Mouse (Mus musculus) G1E (cell line): ENCODE measurements around the gene Ifi205. TPM values are rescaled to one million over a fixed set of nuclear protein-coding genes. Genes with fewer than 3 reads are reported as not detected.
"Not testable (repeated sequence)": the region's sequence is repeated elsewhere in the genome, so short reads cannot be mapped to it uniquely, and the experiment has no call there.

ENCODE experiments used
- ATAC-seq: 2 replicates; pipeline ENCODE4 v1.8.0; 2016; ENCODE audit warnings: mild to moderate bottlenecking; ENCODE audit not compliant: insufficient number of reproducible peaks, poor library complexity, low FRiP score, severe bottlenecking; ENCODE audit errors: extremely low read depth
- DNase-seq: peaks from one replicate; pipeline ENCODE4 v3.0.0; 2012; ENCODE audit warnings: low spot score
- H3K27me3 ChIP-seq: 2 replicates; pipeline ENCODE4 v1.6.1; 2012; ENCODE audit warnings: mild to moderate bottlenecking, low read length, inconsistent platforms; ENCODE audit not compliant: insufficient read depth
- H3K36me3 ChIP-seq: replicated peaks from 2 replicates; pipeline ENCODE3; 2012; ENCODE audit warnings: mild to moderate bottlenecking, inconsistent platforms
- H3K4me1 ChIP-seq: 2 replicates; pipeline ENCODE4 v1.6.1; 2012; ENCODE audit warnings: low read depth, low read length, inconsistent platforms, mixed read lengths; ENCODE audit not compliant: insufficient read depth
- H3K4me3 ChIP-seq: 2 replicates; pipeline ENCODE4 v1.5.1; 2012; ENCODE audit warnings: low read depth, mild to moderate bottlenecking, inconsistent platforms, low read length, moderate library complexity, mixed read lengths
- H3K9me3 ChIP-seq: replicated peaks from 2 replicates; pipeline ENCODE4 v1.6.1; 2012; ENCODE audit warnings: inconsistent platforms
- CTCF ChIP-seq: IDR thresholded peaks from 2 replicates; pipeline ENCODE4 v1.5.1; 2012; ENCODE audit warnings: low read depth, low read length, inconsistent platforms, mixed read lengths
- GATA1 ChIP-seq: IDR thresholded peaks from 2 replicates; pipeline ENCODE4 v1.6.1; 2012; ENCODE audit warnings: borderline replicate concordance, low read length, inconsistent platforms, mixed read lengths
- GATA2 ChIP-seq: IDR thresholded peaks from 2 replicates; pipeline ENCODE4 v1.6.1; 2012; ENCODE audit warnings: low read depth, low read length, inconsistent platforms, borderline replicate concordance
- POLR2AphosphoS5 ChIP-seq: IDR thresholded peaks from 2 replicates; pipeline ENCODE4 v1.6.1; 2012; ENCODE audit warnings: low read depth, low read length, inconsistent platforms; ENCODE audit not compliant: insufficient replicate concordance
- TAL1 ChIP-seq: conservative IDR thresholded peaks from 2 replicates; pipeline ENCODE4 v1.6.1; 2012; ENCODE audit warnings: low read depth, low read length, inconsistent platforms, mixed read lengths
- polyA plus RNA-seq: library from polyadenylated mRNA; stranded (reverse); fragments of >175 nt; gene quantifications from 2 replicates; pipeline ENCODE4 v1.2.3, GENCODE M21; 2012
- total RNA-seq, 2 experiments: library from RNA; stranded (forward) in 1 of 2; stranded (reverse) in 1 of 2; fragments of 200-1000 nt in 1 of 2; fragments of >200 nt in 1 of 2; fragmentation: Nextera tagmentation in 1 of 2; gene quantifications; 2 replicates each; pipeline ENCODE4 v1.2.3; 2014 to 2017

Ifi205 gene
- total and polyA plus RNA-seq, 3 experiments: 0.22 TPM; not detected in 2

- Histone ChIP-seq H3K4me3 (no peak overlapping the region), H3K27me3 (no peaks in the 10 kb centered on the region), H3K4me1 (no peaks in the 10 kb centered on the region), H3K9me3 (peaks cover 6% of the 10 kb centered on the region), H3K36me3 (no peaks in the 10 kb centered on the region)
- DNase-seq: no peak
- ATAC-seq: no peak
- TF ChIP-seq POLR2AphosphoS5 (no peak), GATA2 (no peak), TAL1 (no peak), GATA1 (no peak), CTCF (no peak)
These were observed 18.9 kb upstream of the Ifi205 start for GRCm38 (mm10) chr1:174050532-174050931.

GRCm38 (mm10) chr1:174049357-174049756, 17.7 kb upstream of the Ifi205 start:
- H3K4me1 ChIP-seq, H3K36me3 ChIP-seq, H3K27me3 ChIP-seq, H3K9me3 ChIP-seq, ATAC-seq, H3K4me3 ChIP-seq, DNase-seq: not testable (repeated sequence)

GRCm38 (mm10) chr1:174048893-174049292, 17.3 kb upstream of the Ifi205 start, which contains the start of gene Olfr432:
Gene Olfr432 (plus strand): TSS chr1:174049205.
- no peak for TF ChIP-seq TAL1
- no peak for TF ChIP-seq POLR2AphosphoS5
- TF ChIP-seq CTCF: no peak
- no peak for TF ChIP-seq GATA1
- no peak for TF ChIP-seq GATA2
- no peaks in the 10 kb centered on the region for H3K36me3 ChIP-seq

GRCm38 (mm10) chr1:174048227-174048626, 16.6 kb upstream of the Ifi205 start:
- not testable (repeated sequence) for H3K9me3 ChIP-seq, H3K4me3 ChIP-seq, H3K27me3 ChIP-seq, H3K4me1 ChIP-seq, DNase-seq, H3K36me3 ChIP-seq, ATAC-seq

More at GRCm38 (mm10) chr1:174048893-174049292, 17.3 kb upstream of the Ifi205 start, which contains the start of gene Olfr432:
- Histone ChIP-seq H3K4me1 (no peaks in the 10 kb centered on the region), H3K27me3 (no peaks in the 10 kb centered on the region), H3K9me3 (peaks cover 6% of the 10 kb centered on the region), H3K4me3 (no peak within 1 kb of the TSS)
- ATAC-seq (no peak), DNase-seq (no peak)

GRCm38 (mm10) chr1:174044431-174044830, 12.8 kb upstream of the Ifi205 start:
- peaks cover 9% of the 10 kb centered on the region for H3K9me3 ChIP-seq
- ATAC-seq (no peak), DNase-seq (no peak)
- H3K4me1 ChIP-seq: no peaks in the 10 kb centered on the region
- H3K27me3 ChIP-seq: no peaks in the 10 kb centered on the region
- TF ChIP-seq GATA1 (no peak), GATA2 (no peak), CTCF (no peak), POLR2AphosphoS5 (no peak), TAL1 (no peak)
- H3K4me3 ChIP-seq: no peak overlapping the region
- no peaks in the 10 kb centered on the region for H3K36me3 ChIP-seq

GRCm38 (mm10) chr1:174042091-174042884, 10.7 kb upstream of the Ifi205 start:
- not testable (repeated sequence) for H3K4me1 ChIP-seq, H3K9me3 ChIP-seq, H3K36me3 ChIP-seq, H3K27me3 ChIP-seq, DNase-seq, H3K4me3 ChIP-seq, ATAC-seq

- no peak for ATAC-seq
These were observed 9.0 kb upstream of the Ifi205 start, which contains the start of gene Olfr433 for GRCm38 (mm10) chr1:174040523-174041177. Gene Olfr433 (plus strand): TSS chr1:174040705.

More at GRCm38 (mm10) chr1:174040523-174041177, 9.0 kb upstream of the Ifi205 start, which contains the start of gene Olfr433:
- DNase-seq: no peak
- no peaks in the 10 kb centered on the region for H3K36me3 ChIP-seq
- no peaks in the 10 kb centered on the region for H3K27me3 ChIP-seq
- H3K9me3 ChIP-seq: peaks cover 9% of the 10 kb centered on the region
- no peak within 1 kb of the TSS for H3K4me3 ChIP-seq
- TF ChIP-seq POLR2AphosphoS5: no peak
- no peak for TF ChIP-seq GATA1
- TF ChIP-seq TAL1: no peak
- TF ChIP-seq GATA2: no peak
- TF ChIP-seq CTCF: no peak
- H3K4me1 ChIP-seq: no peaks in the 10 kb centered on the region
